Mouse (Mus musculus) limb, embryonic 14.5 days (tissue): ENCODE results near the gene Rps16. TPM values are rescaled to one million over a fixed set of nuclear protein-coding genes. Genes with fewer than 3 reads are reported as not detected.

ENCODE experiments used
- ATAC-seq: fragments of 200-750 bp; cut with Nextera tagmentation; 2 replicates; pipeline ENCODE4 v1.8.0; 2017; ENCODE audit warnings: low read depth, moderate number of reproducible peaks, moderate TSS enrichment; ENCODE audit not compliant: low FRiP score
- DNase-seq: peaks from one replicate; pipeline ENCODE4 v3.0.0-alpha.2; 2015; ENCODE audit warnings: low spot score
- H3K27ac ChIP-seq: fragments of 300-500 bp; sonication (generic); replicated peaks from 2 replicates; pipeline ENCODE4 v1.5.1; 2014; ENCODE audit warnings: low read depth, mild to moderate bottlenecking, low read length, moderate library complexity, mixed read lengths
- H3K27me3 ChIP-seq: fragments of 300-500 bp; sonication (generic); 2 replicates; pipeline ENCODE4 v1.6.1; 2014; ENCODE audit warnings: low read length, mixed read lengths; ENCODE audit not compliant: control insufficient read depth, insufficient read depth
- H3K36me3 ChIP-seq: fragments of 300-500 bp; sonication (generic); 2 replicates; pipeline ENCODE4 v1.6.1; 2014; ENCODE audit warnings: mild to moderate bottlenecking, low read length, moderate library complexity, mixed read lengths; ENCODE audit not compliant: control insufficient read depth, insufficient read depth
- H3K4me1 ChIP-seq: fragments of 300-500 bp; sonication (generic); 2 replicates; pipeline ENCODE4 v1.6.1; 2014; ENCODE audit warnings: antibody characterized with exemption, low read length, mixed read lengths; ENCODE audit not compliant: control insufficient read depth, insufficient read depth
- H3K4me2 ChIP-seq: fragments of 300-500 bp; sonication (generic); replicated peaks from 2 replicates; pipeline ENCODE4 v1.6.1; 2014; ENCODE audit warnings: low read depth, mild to moderate bottlenecking, low read length, moderate library complexity; ENCODE audit not compliant: severe bottlenecking
- H3K4me3 ChIP-seq: fragments of 300-500 bp; sonication (generic); replicated peaks from 2 replicates; pipeline ENCODE4 v1.5.1; 2014; ENCODE audit warnings: low read length
- H3K9ac ChIP-seq: fragments of 300-500 bp; sonication (generic); 2 replicates; pipeline ENCODE4 v1.6.1; 2014; ENCODE audit warnings: mild to moderate bottlenecking, low read depth, low read length, moderate library complexity; ENCODE audit not compliant: severe bottlenecking
- H3K9me3 ChIP-seq: fragments of 300-500 bp; sonication (generic); 2 replicates; pipeline ENCODE4 v1.6.1; 2016; ENCODE audit warnings: low read length; ENCODE audit not compliant: control insufficient read depth
- POLR2A ChIP-seq: fragments of 200-500 bp; IDR thresholded peaks from 2 replicates; pipeline ENCODE4 v1.8.0; 2012; ENCODE audit warnings: inconsistent platforms, mild to moderate bottlenecking, moderate library complexity, borderline replicate concordance; ENCODE audit not compliant: insufficient read depth, insufficient read length; ENCODE audit errors: extremely low read depth
- WGBS: fragments of 180-500 bp; shearing (Covaris S2); extraction: QIAGEN DNeasy Blood & Tissue Kit; methylation state at CpG from one replicate; pipeline ENCODE4 v1.1.7; 2014; 5-methylcytosine and 5-hydroxymethylcytosine counted together
- polyA plus RNA-seq, 2 experiments: library from polyadenylated mRNA; depleted of rRNA in 1 of 2; stranded (reverse) in 1 of 2; unstranded in 1 of 2; fragments of >200 nt; fragmentation: Nextera tagmentation in 1 of 2; extraction: Ambion mirVana in 1 of 2; gene quantifications; 2 replicates each; pipeline versions ENCODE4 v1.2.1 to v1.2.3; 2012 to 2014

Gene Rps16
- polyA plus RNA-seq, 2 experiments = 1,345 to 2,127 TPM

DNA sequence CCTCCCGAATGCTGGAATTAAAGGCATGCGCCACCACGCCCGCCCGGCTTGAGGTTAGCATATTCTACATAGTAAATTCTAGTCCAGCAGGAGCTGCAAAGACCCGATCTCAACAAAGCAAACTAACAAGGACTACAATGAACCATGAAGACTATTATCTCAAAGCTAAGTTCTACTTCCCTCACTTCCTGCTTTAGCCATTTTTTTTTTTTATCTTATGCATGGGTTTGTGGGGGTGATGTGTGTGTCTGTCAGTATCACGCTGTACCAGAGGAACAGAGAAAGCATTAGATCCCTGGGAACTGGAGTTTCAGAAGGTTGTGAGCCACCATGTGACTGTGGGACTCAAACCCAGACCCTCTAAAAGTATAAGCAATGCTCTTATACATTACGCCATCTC is 25.2 kb upstream of the Rps16 start:
- Histone ChIP-seq H3K27me3 (no peaks in the 10 kb centered on the region), H3K4me2 (no peak overlapping the region), H3K9ac (no peak overlapping the region), H3K4me1 (no peaks in the 10 kb centered on the region), H3K9me3 (no peaks in the 10 kb centered on the region), H3K27ac (no peak overlapping the region), H3K36me3 (peaks cover 93% of the 10 kb centered on the region), H3K4me3 (no peak overlapping the region)
- ATAC-seq (no peak), DNase-seq (no peak)
- TF ChIP-seq POLR2A = no peak
- WGBS = 96% methylated on average over 8 of the region's 8 CpGs

DNA sequence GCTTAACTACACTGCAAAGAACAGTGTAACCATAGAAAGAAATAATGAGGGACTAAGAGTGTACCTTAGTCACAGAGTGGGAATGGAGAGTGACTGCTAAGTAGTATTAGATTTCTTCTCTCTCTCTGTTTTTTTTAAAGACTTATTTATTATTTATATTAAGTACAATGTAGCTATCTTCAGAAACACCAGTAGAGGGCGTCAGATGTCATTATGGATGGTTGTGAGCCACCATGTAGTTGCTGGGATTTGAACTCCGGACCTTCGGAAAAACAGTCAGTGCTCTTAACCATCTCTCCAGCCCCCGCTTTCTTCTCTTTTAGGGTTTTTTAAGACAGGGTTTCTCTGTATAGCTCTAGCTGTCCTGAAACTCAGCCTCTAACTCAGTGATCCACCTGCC is 24.0 kb upstream of the Rps16 start:
- H3K4me3 ChIP-seq = no peak overlapping the region
- peaks cover 94% of the 10 kb centered on the region for H3K36me3 ChIP-seq
- no peak for DNase-seq
- WGBS = 81% methylated on average over 4 of the region's 4 CpGs
- H3K4me2 ChIP-seq = no peak overlapping the region
- no peak overlapping the region for H3K27ac ChIP-seq
- no peaks in the 10 kb centered on the region for H3K9me3 ChIP-seq
- TF ChIP-seq POLR2A = no peak
- H3K27me3 ChIP-seq = no peaks in the 10 kb centered on the region
- no peak for ATAC-seq
- H3K9ac ChIP-seq = no peak overlapping the region
- no peaks in the 10 kb centered on the region for H3K4me1 ChIP-seq

DNA sequence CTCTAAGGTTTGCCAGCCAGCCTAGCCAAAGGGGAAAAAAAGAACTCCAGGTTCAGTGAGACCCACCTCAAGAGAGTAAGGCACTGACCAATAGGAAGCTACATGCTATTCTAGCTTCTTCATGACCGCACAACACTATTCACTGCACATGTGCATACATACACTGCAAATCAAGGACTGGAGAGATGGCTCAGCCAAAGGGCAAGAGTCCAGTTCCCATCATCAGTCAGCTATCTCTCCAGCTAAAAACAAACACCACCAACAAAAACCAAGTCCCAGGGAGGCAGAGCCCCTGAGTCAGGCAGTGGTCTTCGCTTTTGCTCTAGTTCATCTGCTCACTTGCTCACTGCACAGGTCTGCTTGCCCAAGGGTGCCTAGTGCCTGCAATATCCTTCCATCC is 22.2 kb upstream of the Rps16 start:
- ATAC-seq = no peak
- Histone ChIP-seq H3K27me3 (no peaks in the 10 kb centered on the region), H3K27ac (no peak overlapping the region), H3K9me3 (no peaks in the 10 kb centered on the region), H3K4me1 (no peaks in the 10 kb centered on the region), H3K4me2 (no peak overlapping the region), H3K4me3 (no peak overlapping the region), H3K9ac (no peak overlapping the region), H3K36me3 (peaks cover 77% of the 10 kb centered on the region)
- DNase-seq = no peak
- TF ChIP-seq POLR2A = no peak
- 95% methylated on average over 2 of the region's 2 CpGs for WGBS

GRCm38 (mm10) chr7:28334534-28334933 is 15.9 kb upstream of the Rps16 start:
- Histone ChIP-seq H3K36me3 (peaks cover 29% of the 10 kb centered on the region), H3K4me2 (no peak overlapping the region), H3K4me3 (no peak overlapping the region), H3K4me1 (peaks cover 3% of the 10 kb centered on the region; the same call in 1 of the 2 replicates), H3K27ac (no peak overlapping the region), H3K9ac (no peak overlapping the region), H3K27me3 (no peaks in the 10 kb centered on the region), H3K9me3 (no peaks in the 10 kb centered on the region)
- WGBS = 82% methylated on average over 4 of the region's 4 CpGs
- DNase-seq = no peak
- TF ChIP-seq POLR2A = no peak
- no peak for ATAC-seq

DNA sequence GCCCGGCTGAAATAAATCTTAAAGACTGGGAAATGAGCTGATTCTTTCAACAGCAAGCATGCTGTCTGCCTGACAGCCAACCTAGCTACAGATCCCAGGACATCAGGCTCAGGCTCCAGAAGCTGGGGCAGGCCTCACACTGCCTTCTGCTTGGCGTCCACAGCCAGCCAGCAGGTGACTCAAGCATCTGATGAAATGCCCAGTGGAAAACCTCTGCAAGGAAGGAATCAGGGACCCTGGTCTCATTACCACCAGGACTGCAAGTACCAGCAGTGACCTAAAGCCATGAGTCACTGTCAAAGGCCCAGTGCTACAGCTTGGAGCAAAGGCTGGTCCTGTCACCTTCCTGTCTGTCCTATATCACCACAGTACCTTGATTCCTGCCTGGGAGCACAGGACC is 15.0 kb upstream of the Rps16 start:
- Histone ChIP-seq H3K9ac (no peak overlapping the region), H3K27ac (no peak overlapping the region), H3K36me3 (peaks cover 20% of the 10 kb centered on the region), H3K4me1 (peaks cover 3% of the 10 kb centered on the region; the same call in 1 of the 2 replicates), H3K27me3 (no peaks in the 10 kb centered on the region), H3K9me3 (no peaks in the 10 kb centered on the region), H3K4me3 (no peak overlapping the region), H3K4me2 (no peak overlapping the region)
- ATAC-seq = no peak
- WGBS = 96% methylated on average over 2 of the region's 2 CpGs
- TF ChIP-seq POLR2A = no peak
- no peak for DNase-seq
